Mouse (Mus musculus): ENCODE measurements around the gene Slc9a1.

DNA sequence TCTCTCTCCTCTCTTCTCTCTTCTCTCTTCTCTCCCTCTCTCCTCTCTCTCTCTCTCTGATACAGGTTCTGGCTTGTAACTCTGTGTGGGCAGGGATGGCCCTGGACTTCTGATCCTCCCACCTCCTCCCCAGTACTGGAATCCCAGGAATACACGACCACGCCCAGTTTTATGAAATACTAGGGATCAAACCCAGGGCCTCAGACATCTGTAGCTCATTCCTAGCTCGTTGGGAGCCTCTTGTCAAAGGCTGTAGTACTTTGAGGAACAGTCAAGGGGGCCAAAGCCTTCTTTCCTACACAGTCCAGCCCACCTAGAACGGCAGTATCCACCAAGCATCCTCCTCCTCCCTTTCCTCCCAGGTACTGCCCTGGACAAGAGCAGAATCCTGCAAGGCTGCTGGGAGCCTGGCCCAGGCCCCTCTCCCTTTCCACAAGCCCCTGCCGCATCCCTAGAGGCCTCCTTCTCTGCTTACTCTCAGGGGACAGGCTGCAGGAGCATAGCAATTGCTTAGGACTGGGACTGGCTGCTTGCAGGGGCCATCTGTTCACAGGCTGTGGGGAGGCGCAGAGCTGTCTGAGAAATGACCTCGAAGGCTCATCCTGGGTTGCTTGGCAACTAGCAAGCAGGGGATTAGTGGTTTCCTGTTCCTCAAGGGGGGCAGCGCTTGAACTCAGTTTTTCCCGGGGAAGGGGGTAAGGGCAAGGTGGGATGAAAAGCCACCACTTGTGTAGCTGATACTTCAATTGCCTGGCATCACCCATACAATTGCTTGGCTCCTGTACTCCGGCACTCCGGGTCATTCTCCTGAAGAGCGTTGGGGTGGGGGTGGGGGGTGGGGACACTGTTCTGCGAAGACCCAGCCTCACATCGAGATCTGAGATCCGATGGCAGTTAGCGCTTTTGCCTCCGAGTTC, 70.2 kb downstream of the Slc9a1 start:
- TF ChIP-seq CTCF (IDR thresholded peaks at IDR 0.05; ENCODE audit: low read depth, low read length) (no peak), TAL1 (conservative IDR thresholded peaks at IDR 0.05; ENCODE audit: low read depth, low read length) (no peak), GATA1 (IDR thresholded peaks at IDR 0.05; ENCODE audit: borderline replicate concordance, low read length) (no peak), GATA2 (IDR thresholded peaks at IDR 0.05; ENCODE audit: borderline replicate concordance, low read depth, low read length) (no peak)

Measured in G1E (cell line).